23 mouse cellular contexts compared by ENCODE assay signal in genomic region chrX:136986039-136986438, GRCm38 (mm10). TPM values are rescaled to one million over a fixed set of nuclear protein-coding genes. Genes with fewer than 3 reads are reported as not detected.
A peak's percentile ranks its signal among the peaks of the same experiment; 100 is the strongest.
DNase-seq lines count a peak whose midpoint lies in the region; ATAC-seq and TF ChIP-seq lines count a peak whose summit lies in the region.
"Had no signal": no experiment of that assay in that cellular context is flagged by ENCODE, and none has a peak within 500 bp of the region (broad histone marks: within the 10 kb centered on the region; RNA-seq: fewer than 3 reads in every experiment).

No protein-coding gene starts in this region.

- H3K27ac ChIP-seq in kidney, embryonic 14.5 days (ENCODE audit: low read depth, low read length), result no peak overlapping the region
- peak overlapping the region; percentile 12; the same call in 1 of the 2 replicates for H3K27ac ChIP-seq in testis, adult 2 months (ENCODE audit: control insufficient read depth, insufficient read depth, low read depth, low read length)
- H3K27ac ChIP-seq in neural tube, embryonic 15.5 days (replicated peaks), result no peak overlapping the region
- H3K27ac ChIP-seq in hindbrain, embryonic 14.5 days, result no peak overlapping the region
- H3K27ac ChIP-seq: heart, embryonic 10.5 days; liver, embryonic 12.5 days; neural tube, embryonic 12.5 days; stomach, embryonic 15.5 days had no signal

- no peaks in the 10 kb centered on the region for H3K9me3 ChIP-seq in kidney, embryonic 14.5 days (ENCODE audit: control insufficient read depth, low read length)
- H3K9me3 ChIP-seq in neural tube, embryonic 15.5 days (replicated peaks), result no peaks in the 10 kb centered on the region
- no peaks in the 10 kb centered on the region for H3K9me3 ChIP-seq in hindbrain, embryonic 14.5 days (ENCODE audit: control insufficient read depth, low read length)
- H3K9me3 ChIP-seq: heart, embryonic 10.5 days; liver, embryonic 12.5 days; neural tube, embryonic 12.5 days; stomach, embryonic 15.5 days had no signal

- H3K9ac ChIP-seq in kidney, embryonic 14.5 days (ENCODE audit: low read depth, low read length), result no peak overlapping the region
- no peak overlapping the region for H3K9ac ChIP-seq in neural tube, embryonic 15.5 days (replicated peaks)
- H3K9ac ChIP-seq in hindbrain, embryonic 14.5 days, result no peak overlapping the region
- H3K9ac ChIP-seq: forebrain, postnatal 0 days; liver, embryonic 12.5 days; neural tube, embryonic 12.5 days; stomach, embryonic 15.5 days had no signal

- H3K4me3 ChIP-seq in kidney, embryonic 14.5 days (ENCODE audit: low read length), result no peak overlapping the region
- no peak overlapping the region for H3K4me3 ChIP-seq in testis, adult 2 months (ENCODE audit: control insufficient read depth, low read depth, low read length)
- H3K4me3 ChIP-seq in neural tube, embryonic 15.5 days (replicated peaks), result no peak overlapping the region
- H3K4me3 ChIP-seq in hindbrain, embryonic 14.5 days (replicated peaks; ENCODE audit: low read length), result no peak overlapping the region
- H3K4me3 ChIP-seq: erythroblast, embryonic 14.5 days; heart, embryonic 10.5 days; liver, embryonic 12.5 days; neural tube, embryonic 12.5 days; stomach, embryonic 15.5 days had no signal

- H3K4me2 ChIP-seq in kidney, embryonic 14.5 days (replicated peaks; ENCODE audit: low read depth, low read length), result no peak overlapping the region
- H3K4me2 ChIP-seq in neural tube, embryonic 15.5 days, result no peak overlapping the region
- H3K4me2 ChIP-seq in hindbrain, embryonic 14.5 days (replicated peaks), result no peak overlapping the region
- H3K4me2 ChIP-seq: liver, embryonic 12.5 days; neural tube, embryonic 12.5 days; stomach, embryonic 15.5 days had no signal

- TF ChIP-seq POLR2A in testis, adult 2 months (IDR thresholded peaks at IDR 0.05; ENCODE audit: control insufficient read depth, low read depth, low read length), result no peak

- no peak; the same call in 1 of the 2 replicates for ATAC-seq in kidney, embryonic 14.5 days (ENCODE audit: low FRiP score, low TSS enrichment)
- ATAC-seq in inflammation-experienced regulatory T-cells, adult 6 months, result peak; percentile 71
- ATAC-seq in neural tube, embryonic 15.5 days (ENCODE audit: low FRiP score), result no peak
- no peak for ATAC-seq in hindbrain, embryonic 14.5 days (ENCODE audit: low FRiP score)
- ATAC-seq: forebrain, postnatal 0 days; intestine, embryonic 16.5 days; liver, embryonic 12.5 days had no signal

- peak; percentile 3 for DNase-seq in kidney, adult 18-20 months
- no peak for DNase-seq in testis, postnatal 14 days (ENCODE audit: low spot score)
- no peak for DNase-seq in adrenal gland, adult 8-10 months
- no peak for DNase-seq in hindbrain, embryonic 14.5 days (ENCODE audit: low spot score)
- DNase-seq: cerebellum, adult 9-10 months; forebrain, postnatal 0 days; gastrocnemius, postnatal 10 days; heart, postnatal 4 days; layer of hippocampus, adult 9-11 months; lung, postnatal 4 days; midbrain, embryonic 14.5 days; right cerebral cortex, adult 18-20 months; thymus, postnatal 36 days had no signal

- H3K4me1 ChIP-seq in kidney, embryonic 14.5 days (ENCODE audit: control insufficient read depth, insufficient read depth, low read length), result no peaks in the 10 kb centered on the region
- H3K4me1 ChIP-seq in testis, adult 2 months (ENCODE audit: control insufficient read depth, insufficient read depth, low read length), result no peaks in the 10 kb centered on the region
- peaks cover 3% of the 10 kb centered on the region; the same call in 1 of the 2 replicates for H3K4me1 ChIP-seq in neural tube, embryonic 15.5 days
- no peaks in the 10 kb centered on the region for H3K4me1 ChIP-seq in hindbrain, embryonic 14.5 days (replicated peaks; ENCODE audit: control insufficient read depth, insufficient read depth, low read length)
- H3K4me1 ChIP-seq: heart, embryonic 10.5 days; liver, embryonic 12.5 days; neural tube, embryonic 12.5 days; stomach, embryonic 15.5 days had no signal

- H3K27me3 ChIP-seq in kidney, embryonic 14.5 days (ENCODE audit: control insufficient read depth, insufficient read depth, low read length), result no peaks in the 10 kb centered on the region
- H3K27me3 ChIP-seq in testis, adult 2 months (ENCODE audit: control insufficient read depth, insufficient read depth, low read length), result no peaks in the 10 kb centered on the region
- H3K27me3 ChIP-seq in neural tube, embryonic 15.5 days (replicated peaks), result no peaks in the 10 kb centered on the region
- no peaks in the 10 kb centered on the region for H3K27me3 ChIP-seq in hindbrain, embryonic 14.5 days (ENCODE audit: control insufficient read depth, insufficient read depth, low read length)
- H3K27me3 ChIP-seq: neural tube, embryonic 12.5 days; stomach, embryonic 15.5 days had no signal

- H3K36me3 ChIP-seq in kidney, embryonic 14.5 days (ENCODE audit: control insufficient read depth, insufficient read depth, low read length), result no peaks in the 10 kb centered on the region
- no peaks in the 10 kb centered on the region for H3K36me3 ChIP-seq in testis, adult 2 months (ENCODE audit: control insufficient read depth, insufficient read depth, low read length)
- H3K36me3 ChIP-seq in neural tube, embryonic 15.5 days, result no peaks in the 10 kb centered on the region
- no peaks in the 10 kb centered on the region for H3K36me3 ChIP-seq in hindbrain, embryonic 14.5 days (replicated peaks; ENCODE audit: control insufficient read depth, insufficient read depth)
- H3K36me3 ChIP-seq: heart, embryonic 10.5 days; liver, embryonic 12.5 days; neural tube, embryonic 12.5 days; stomach, embryonic 15.5 days had no signal

- TF ChIP-seq CTCF in testis, adult 2 months (IDR thresholded peaks at IDR 0.05; ENCODE audit: control insufficient read depth, insufficient read depth, insufficient replicate concordance, low read depth, low read length), result no peak

RNA-seq across cellular contexts. Expression of gene Zcchc18, which starts 6.9 kb away (rescaled TPM):
- polyA plus RNA-seq in kidney, embryonic 14.5 days (2014; fragmentation: Nextera tagmentation; extraction: Ambion mirVana), result 21.7 and 31.1 TPM in 2 replicates
- polyA plus RNA-seq in testis, adult 2 months (2012; rRNA removed), result 1.4 and 2.1 TPM in 2 replicates
- polyA plus RNA-seq in inflammation-experienced regulatory T-cells, adult 6 months (2017; shearing (Covaris generic)), result 10 to 100 TPM; 51.8 to 54.5 (median 53.6) TPM
- total RNA-seq in adrenal gland, adult 8-10 months (2022), result 10 to 100 TPM; 16.7 to 29.0 (median 22.0) TPM
- 400 and 471 TPM in 2 replicates for polyA plus RNA-seq in neural tube, embryonic 15.5 days (2015; fragmentation: Nextera tagmentation; extraction: Ambion mirVana)
- polyA plus RNA-seq in hindbrain, embryonic 14.5 days (2014; fragmentation: Nextera tagmentation; extraction: Ambion mirVana), result 372 and 450 TPM in 2 replicates
- polyA plus RNA-seq: erythroblast, embryonic 14.5 days had no signal

RNA-seq across cellular contexts. Expression of gene Tmsb15b1, which starts 9.4 kb away (rescaled TPM):
- 24.1 and 40.1 TPM in 2 replicates for polyA plus RNA-seq in kidney, embryonic 14.5 days (2014; fragmentation: Nextera tagmentation; extraction: Ambion mirVana)
- polyA plus RNA-seq in testis, adult 2 months (2012; rRNA removed), result 9.9 and 22.9 TPM in 2 replicates
- polyA plus RNA-seq in inflammation-experienced regulatory T-cells, adult 6 months (2017; shearing (Covaris generic)), result 10 to 100 TPM; 22.3 to 36.5 (median 26.2) TPM
- 1 to 10 TPM; 1.0 to 9.8 (median 5.8) TPM for total RNA-seq in adrenal gland, adult 8-10 months (2022)
- polyA plus RNA-seq in neural tube, embryonic 15.5 days (2015; fragmentation: Nextera tagmentation; extraction: Ambion mirVana), result 28.5 and 33.0 TPM in 2 replicates
- 26.4 and 33.1 TPM in 2 replicates for polyA plus RNA-seq in hindbrain, embryonic 14.5 days (2014; fragmentation: Nextera tagmentation; extraction: Ambion mirVana)
- polyA plus RNA-seq: erythroblast, embryonic 14.5 days had no signal

RNA-seq across cellular contexts. Expression of gene Tmsb15l, which starts 9.4 kb away (rescaled TPM):
- 4.5 and 4.9 TPM in 2 replicates for polyA plus RNA-seq in kidney, embryonic 14.5 days (2014; fragmentation: Nextera tagmentation; extraction: Ambion mirVana)
- polyA plus RNA-seq in testis, adult 2 months (2012; rRNA removed), result 4.9 and 6.7 TPM in 2 replicates
- 10 to 100 TPM in 1 of 3 experiments, 1 to 10 TPM in 2; 1.1 to 16.5 (median 2.6) TPM for polyA plus RNA-seq in inflammation-experienced regulatory T-cells, adult 6 months (2017; shearing (Covaris generic))
- total RNA-seq in adrenal gland, adult 8-10 months (2022), result 1 to 10 TPM; 1.2 to 2.6 (median 2.2) TPM
- polyA plus RNA-seq in neural tube, embryonic 15.5 days (2015; fragmentation: Nextera tagmentation; extraction: Ambion mirVana), result 9.9 TPM in 2 replicates
- 8.8 and 9.5 TPM in 2 replicates for polyA plus RNA-seq in hindbrain, embryonic 14.5 days (2014; fragmentation: Nextera tagmentation; extraction: Ambion mirVana)
- total RNA-seq: gastrocnemius, postnatal 10 days had no signal
- polyA plus RNA-seq: erythroblast, embryonic 14.5 days had no signal

RNA-seq across cellular contexts. Expression of gene Tmsb15b2, which starts 10.7 kb away (rescaled TPM):
- polyA plus RNA-seq in kidney, embryonic 14.5 days (2014; fragmentation: Nextera tagmentation; extraction: Ambion mirVana), result 47.0 and 78.3 TPM in 2 replicates
- 15.3 and 21.9 TPM in 2 replicates for polyA plus RNA-seq in testis, adult 2 months (2012; rRNA removed)
- polyA plus RNA-seq in inflammation-experienced regulatory T-cells, adult 6 months (2017; shearing (Covaris generic)), result 10 to 100 TPM; 45.4 to 72.3 (median 45.6) TPM
- total RNA-seq in adrenal gland, adult 8-10 months (2022), result 10 to 100 TPM; 14.3 to 23.8 (median 18.6) TPM
- 70.3 and 101 TPM in 2 replicates for polyA plus RNA-seq in neural tube, embryonic 15.5 days (2015; fragmentation: Nextera tagmentation; extraction: Ambion mirVana)
- 75.3 and 102 TPM in 2 replicates for polyA plus RNA-seq in hindbrain, embryonic 14.5 days (2014; fragmentation: Nextera tagmentation; extraction: Ambion mirVana)
- polyA plus RNA-seq: erythroblast, embryonic 14.5 days had no signal

RNA-seq across cellular contexts. Expression of gene Slc25a53, which starts 52.1 kb away (rescaled TPM):
- polyA plus RNA-seq in kidney, embryonic 14.5 days (2014; fragmentation: Nextera tagmentation; extraction: Ambion mirVana), result 10.7 and 14.0 TPM in 2 replicates
- 3.6 and 4.2 TPM in 2 replicates for polyA plus RNA-seq in testis, adult 2 months (2012; rRNA removed)
- 10 to 100 TPM in 1 of 3 experiments, 1 to 10 TPM in 2; 5.3 to 12.8 (median 6.4) TPM for polyA plus RNA-seq in inflammation-experienced regulatory T-cells, adult 6 months (2017; shearing (Covaris generic))
- 10 to 100 TPM in 1 of 4 experiments, 1 to 10 TPM in 3; 6.6 to 12.0 (median 9.0) TPM for total RNA-seq in adrenal gland, adult 8-10 months (2022)
- 10.8 and 11.1 TPM in 2 replicates for polyA plus RNA-seq in neural tube, embryonic 15.5 days (2015; fragmentation: Nextera tagmentation; extraction: Ambion mirVana)
- 12.9 and 15.9 TPM in 2 replicates for polyA plus RNA-seq in hindbrain, embryonic 14.5 days (2014; fragmentation: Nextera tagmentation; extraction: Ambion mirVana)
- polyA plus RNA-seq: erythroblast, embryonic 14.5 days had no signal
